Mouse (Mus musculus): Measurements from ENCODE around the gene Rgl1. TPM values are rescaled to one million over a fixed set of nuclear protein-coding genes. Genes with fewer than 3 reads are reported as not detected.

The Rgl1 gene
- polyA plus RNA-seq, 2 experiments, result 28.5 to 40.5 TPM

- Histone ChIP-seq H3K27ac (replicated peaks; ENCODE audit: low read depth, low read length) (no peak overlapping the region), H3K4me3 (replicated peaks; ENCODE audit: low read length) (no peak overlapping the region), H3K27me3 (ENCODE audit: control insufficient read depth, insufficient read depth, low read length) (no peaks in the 10 kb centered on the region), H3K9ac (ENCODE audit: low read depth, low read length, severe bottlenecking) (no peak overlapping the region), H3K4me2 (replicated peaks; ENCODE audit: low read depth, low read length, severe bottlenecking) (no peak overlapping the region), H3K9me3 (ENCODE audit: control insufficient read depth, low read length) (no peaks in the 10 kb centered on the region), H3K36me3 (ENCODE audit: control insufficient read depth, insufficient read depth, low read length) (no peaks in the 10 kb centered on the region), H3K4me1 (ENCODE audit: control insufficient read depth, insufficient read depth, low read length) (peaks cover 3% of the 10 kb centered on the region)
- 68% methylated on average over 11 of the region's 11 CpGs for WGBS
- TF ChIP-seq POLR2A (IDR thresholded peaks at IDR 0.05; ENCODE audit: borderline replicate concordance, extremely low read depth, insufficient read depth, insufficient read length), result no peak
- ATAC-seq (ENCODE audit: low FRiP score, low read depth) (no peak), DNase-seq (ENCODE audit: low spot score) (no peak)
Measured at GRCm38 (mm10) chr1:152721535-152722198, 44.5 kb downstream of the Rgl1 start.

- TF ChIP-seq POLR2A (IDR thresholded peaks at IDR 0.05; ENCODE audit: borderline replicate concordance, extremely low read depth, insufficient read depth, insufficient read length), result no peak
- Histone ChIP-seq H3K4me2 (replicated peaks; ENCODE audit: low read depth, low read length, severe bottlenecking) (no peak overlapping the region), H3K9me3 (ENCODE audit: control insufficient read depth, low read length) (no peaks in the 10 kb centered on the region), H3K36me3 (ENCODE audit: control insufficient read depth, insufficient read depth, low read length) (no peaks in the 10 kb centered on the region), H3K4me1 (ENCODE audit: control insufficient read depth, insufficient read depth, low read length) (peaks cover 3% of the 10 kb centered on the region), H3K27ac (replicated peaks; ENCODE audit: low read depth, low read length) (no peak overlapping the region), H3K4me3 (replicated peaks; ENCODE audit: low read length) (no peak overlapping the region), H3K9ac (ENCODE audit: low read depth, low read length, severe bottlenecking) (no peak overlapping the region), H3K27me3 (ENCODE audit: control insufficient read depth, insufficient read depth, low read length) (no peaks in the 10 kb centered on the region)
- 72% methylated on average over 4 of the region's 4 CpGs for WGBS
- no peak for DNase-seq (ENCODE audit: low spot score)
- ATAC-seq (ENCODE audit: low FRiP score, low read depth), result no peak
Measured at GRCm38 (mm10) chr1:152720969-152721368, 45.2 kb downstream of the Rgl1 start.

DNA sequence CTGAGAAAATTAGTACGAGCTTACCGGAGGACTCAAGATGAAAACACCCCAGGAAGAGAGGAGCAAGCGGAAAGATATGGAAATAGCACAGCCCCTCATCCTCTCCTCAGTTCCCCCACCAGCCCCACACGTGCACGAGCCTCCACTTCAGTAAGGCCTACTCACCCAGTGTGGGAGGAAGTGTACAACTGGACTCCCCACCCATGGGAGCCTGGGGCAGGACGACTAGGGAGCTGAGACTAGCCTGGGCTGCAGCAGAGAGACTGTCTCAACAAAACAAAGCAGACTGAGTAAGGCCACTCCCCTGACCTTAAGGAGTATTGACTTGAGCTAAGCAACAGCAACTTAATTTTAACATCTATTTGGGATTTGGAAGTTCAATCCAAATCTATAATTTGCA lies 48.0 kb downstream of the Rgl1 start:
- Histone ChIP-seq H3K9ac (ENCODE audit: low read depth, low read length, severe bottlenecking) (no peak overlapping the region), H3K27me3 (ENCODE audit: control insufficient read depth, insufficient read depth, low read length) (no peaks in the 10 kb centered on the region), H3K27ac (replicated peaks; ENCODE audit: low read depth, low read length) (0 out of 2 replicates have a peak overlapping the region, but pooled peaks have one; percentile 44), H3K4me3 (replicated peaks; ENCODE audit: low read length) (no peak overlapping the region), H3K9me3 (ENCODE audit: control insufficient read depth, low read length) (no peaks in the 10 kb centered on the region), H3K4me2 (replicated peaks; ENCODE audit: low read depth, low read length, severe bottlenecking) (no peak overlapping the region), H3K36me3 (ENCODE audit: control insufficient read depth, insufficient read depth, low read length) (no peaks in the 10 kb centered on the region), H3K4me1 (ENCODE audit: control insufficient read depth, insufficient read depth, low read length) (peaks cover 6% of the 10 kb centered on the region)
- ATAC-seq (ENCODE audit: low FRiP score, low read depth) (no peak), DNase-seq (ENCODE audit: low spot score) (no peak)
- TF ChIP-seq POLR2A (IDR thresholded peaks at IDR 0.05; ENCODE audit: borderline replicate concordance, extremely low read depth, insufficient read depth, insufficient read length), result no peak
- WGBS, result 60% methylated on average over 6 of the region's 6 CpGs

DNA sequence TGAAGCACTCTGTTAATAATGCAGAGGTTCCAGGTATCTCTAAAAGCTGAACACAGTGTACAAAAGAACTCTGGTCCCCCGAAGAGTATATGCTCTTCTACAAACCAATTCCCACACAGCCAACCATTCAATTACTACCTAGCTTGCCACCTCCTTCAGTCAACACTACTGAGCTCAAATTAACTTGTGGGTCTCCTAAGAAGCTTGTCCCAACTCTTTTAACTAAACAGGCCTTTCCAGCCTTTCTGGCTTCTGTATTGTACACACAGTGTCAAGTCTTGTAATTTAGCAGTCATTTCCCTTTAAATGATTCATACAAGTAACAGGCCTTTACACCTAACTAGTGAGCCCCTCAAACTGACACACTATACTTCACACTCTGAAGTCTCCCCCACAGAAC lies 48.8 kb downstream of the Rgl1 start:
- no peak overlapping the region for H3K27ac ChIP-seq (replicated peaks; ENCODE audit: low read depth, low read length)
- no peak for TF ChIP-seq POLR2A (IDR thresholded peaks at IDR 0.05; ENCODE audit: borderline replicate concordance, extremely low read depth, insufficient read depth, insufficient read length)
- no peak overlapping the region for H3K4me2 ChIP-seq (replicated peaks; ENCODE audit: low read depth, low read length, severe bottlenecking)
- H3K9ac ChIP-seq (ENCODE audit: low read depth, low read length, severe bottlenecking), result no peak overlapping the region
- H3K36me3 ChIP-seq (ENCODE audit: control insufficient read depth, insufficient read depth, low read length), result no peaks in the 10 kb centered on the region
- peaks cover 6% of the 10 kb centered on the region for H3K4me1 ChIP-seq (ENCODE audit: control insufficient read depth, insufficient read depth, low read length)
- DNase-seq (ENCODE audit: low spot score) (no peak), ATAC-seq (ENCODE audit: low FRiP score, low read depth) (no peak)
- H3K4me3 ChIP-seq (replicated peaks; ENCODE audit: low read length), result no peak overlapping the region
- H3K9me3 ChIP-seq (ENCODE audit: control insufficient read depth, low read length), result no peaks in the 10 kb centered on the region
- H3K27me3 ChIP-seq (ENCODE audit: control insufficient read depth, insufficient read depth, low read length), result no peaks in the 10 kb centered on the region
- 83% methylated on average over 1 of the region's 1 CpGs for WGBS

DNA sequence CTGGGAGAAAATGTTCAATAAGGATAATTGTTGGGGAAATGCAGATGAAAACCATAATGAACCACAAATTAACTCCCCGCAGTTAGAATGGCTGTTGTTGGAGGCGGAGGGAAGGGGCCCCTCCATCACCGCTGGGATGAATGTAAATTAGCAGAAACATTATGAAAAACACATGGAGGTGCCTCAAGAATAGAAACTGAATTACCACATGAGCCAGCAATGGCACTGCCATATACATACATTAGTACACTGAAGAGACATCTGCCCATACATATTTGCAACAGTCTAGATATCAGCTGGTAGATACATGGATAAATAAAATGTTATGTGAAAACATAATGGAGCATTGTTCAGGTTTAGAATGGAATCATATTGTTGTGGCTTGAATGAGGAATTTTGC lies 51.7 kb downstream of the Rgl1 start:
- TF ChIP-seq POLR2A (IDR thresholded peaks at IDR 0.05; ENCODE audit: borderline replicate concordance, extremely low read depth, insufficient read depth, insufficient read length), result no peak
- no peak overlapping the region for H3K4me3 ChIP-seq (replicated peaks; ENCODE audit: low read length)
- H3K9ac ChIP-seq (ENCODE audit: low read depth, low read length, severe bottlenecking), result no peak overlapping the region
- no peak overlapping the region for H3K4me2 ChIP-seq (replicated peaks; ENCODE audit: low read depth, low read length, severe bottlenecking)
- ATAC-seq (ENCODE audit: low FRiP score, low read depth) (no peak), DNase-seq (ENCODE audit: low spot score) (no peak)
- H3K36me3 ChIP-seq (ENCODE audit: control insufficient read depth, insufficient read depth, low read length), result no peaks in the 10 kb centered on the region
- no peaks in the 10 kb centered on the region for H3K9me3 ChIP-seq (ENCODE audit: control insufficient read depth, low read length)
- no peaks in the 10 kb centered on the region for H3K27me3 ChIP-seq (ENCODE audit: control insufficient read depth, insufficient read depth, low read length)
- 36% methylated on average over 3 of the region's 3 CpGs for WGBS
- no peak overlapping the region for H3K27ac ChIP-seq (replicated peaks; ENCODE audit: low read depth, low read length)
- peaks cover 12% of the 10 kb centered on the region for H3K4me1 ChIP-seq (ENCODE audit: control insufficient read depth, insufficient read depth, low read length)

Measured in limb, embryonic 14.5 days (tissue).